Mouse (Mus musculus) erythroid progenitor cell, adult 5-6 weeks (primary cell): ENCODE data around the gene 1110059E24Rik. TPM values are rescaled to one million over a fixed set of nuclear protein-coding genes. Genes with fewer than 3 reads are reported as not detected.

Experiments
- ATAC-seq: replicated peaks from 2 replicates; pipeline ENCODE4 v1.8.0; 2016; ENCODE audit warnings: moderate number of reproducible peaks, mild to moderate bottlenecking, moderate TSS enrichment, inconsistent platforms; ENCODE audit not compliant: poor library complexity, low FRiP score, severe bottlenecking
- total RNA-seq, 2 experiments: library from RNA; stranded (forward) in 1 of 2; stranded (reverse) in 1 of 2; fragments of 150-400 nt in 1 of 2; fragments of 186-747, 209-891 nt in 1 of 2; gene quantifications; 2 replicates each; pipeline versions ENCODE4 v1.2.3 to v1.2.4; 2015 to 2017; ENCODE audit warnings: low replicate concordance in 2 of 2

The 1110059E24Rik gene
- total RNA-seq, 2 experiments from 2014 or later = 4.7 to 10.9 TPM

DNA sequence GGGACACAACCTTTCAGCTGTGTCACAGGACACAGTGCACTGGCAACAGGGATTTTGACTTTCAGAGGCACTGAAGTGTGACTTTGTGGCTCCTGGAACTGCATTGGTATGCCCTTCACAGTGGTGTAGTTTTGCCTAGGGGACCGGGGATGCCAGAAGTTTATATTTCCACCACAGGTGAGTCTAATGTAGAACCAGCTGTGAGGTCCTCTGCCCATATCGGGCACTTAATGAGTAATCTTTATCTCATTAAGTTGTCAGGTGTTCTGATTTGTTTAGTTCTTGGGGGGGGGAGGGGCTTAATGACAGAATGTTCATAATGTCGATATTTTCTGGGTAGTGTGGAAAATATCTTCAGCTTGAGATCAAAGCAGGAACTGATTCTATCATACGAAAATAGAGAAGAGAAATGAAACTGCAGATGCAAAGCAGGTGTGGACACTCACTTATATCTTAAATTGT is 69.2 kb downstream of the 1110059E24Rik start:
- no peak for ATAC-seq

DNA sequence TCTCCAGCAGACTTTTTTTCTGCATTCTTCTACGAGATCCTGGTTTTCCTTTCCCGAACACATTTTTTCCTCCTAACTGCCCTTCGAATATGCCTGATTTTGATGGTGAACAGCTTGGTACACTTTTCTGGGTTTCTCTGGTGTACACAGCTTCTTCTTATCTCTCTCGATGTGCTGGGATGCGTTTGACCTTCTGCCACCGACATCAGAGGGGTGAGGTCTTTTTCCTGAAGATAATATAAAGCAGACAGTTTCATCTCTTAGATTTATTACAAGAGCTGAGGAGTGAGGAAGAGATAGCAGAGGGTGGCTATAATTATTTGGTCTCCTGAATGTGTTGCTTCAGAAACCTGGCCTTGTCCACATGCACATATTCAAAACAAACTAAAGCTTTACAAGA is 71.4 kb downstream of the 1110059E24Rik start:
- ATAC-seq = no peak

GRCm38 (mm10) chr19:21579896-21580295 is 72.9 kb downstream of the 1110059E24Rik start:
- ATAC-seq = no peak

GRCm38 (mm10) chr19:21577443-21577842 is 75.3 kb downstream of the 1110059E24Rik start:
- no peak for ATAC-seq

DNA sequence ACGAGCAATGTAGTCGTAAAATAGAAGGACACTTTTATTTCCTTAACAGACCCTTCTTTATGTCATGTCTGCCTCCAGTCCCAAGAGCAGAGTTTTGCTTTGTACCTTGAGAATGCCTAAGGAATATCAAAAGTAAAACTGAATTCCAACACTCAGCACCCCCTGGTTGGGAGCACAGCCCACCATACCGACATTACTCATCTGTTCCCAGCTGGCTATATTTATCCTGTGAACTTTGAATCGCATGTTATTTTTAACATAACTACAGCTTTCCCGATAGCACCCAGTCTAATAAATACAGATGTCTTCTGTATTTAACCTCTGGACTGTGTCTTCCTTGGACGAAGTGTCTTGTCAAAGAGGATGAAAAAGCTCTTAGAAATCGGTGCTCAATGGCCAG is 80.8 kb downstream of the 1110059E24Rik start:
- ATAC-seq = no peak

GRCm38 (mm10) chr19:21571223-21571980 is 81.4 kb downstream of the 1110059E24Rik start:
- ATAC-seq = peak; percentile 55; the same call in 1 of the 2 replicates

GRCm38 (mm10) chr19:21570778-21571177 is 82.0 kb downstream of the 1110059E24Rik start:
- no peak for ATAC-seq

DNA sequence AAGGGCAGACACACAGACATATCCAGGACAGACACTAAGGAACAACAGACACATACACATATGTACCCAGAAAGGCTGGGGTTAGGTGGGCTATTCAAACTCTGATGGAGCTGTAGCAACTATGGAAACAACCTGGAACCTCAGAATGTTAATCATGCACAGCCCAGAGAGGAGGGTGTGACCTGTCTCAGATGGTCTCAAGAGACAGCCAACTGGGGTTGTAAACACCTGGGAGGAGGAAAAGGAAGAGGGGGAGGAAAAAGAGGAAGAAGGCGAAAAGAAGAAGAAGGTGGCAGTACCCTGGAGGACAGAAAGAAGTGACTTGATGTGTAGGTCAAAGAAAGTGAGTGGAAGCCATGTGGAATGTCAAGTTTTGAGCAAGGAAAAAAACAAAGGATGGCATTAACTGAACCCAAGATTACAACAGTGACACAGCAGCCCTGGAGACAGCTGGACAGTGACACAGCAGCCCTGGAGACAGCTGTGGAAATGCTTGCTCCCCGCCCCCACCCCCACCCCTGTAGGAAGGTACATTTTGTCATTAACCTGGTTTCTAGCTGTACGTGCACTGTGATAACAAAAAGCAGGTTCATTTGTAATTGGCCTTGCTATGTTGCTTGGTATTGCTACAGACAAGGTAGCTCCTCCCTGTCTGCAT is 84.1 kb downstream of the 1110059E24Rik start:
- ATAC-seq = peak; percentile 76

DNA sequence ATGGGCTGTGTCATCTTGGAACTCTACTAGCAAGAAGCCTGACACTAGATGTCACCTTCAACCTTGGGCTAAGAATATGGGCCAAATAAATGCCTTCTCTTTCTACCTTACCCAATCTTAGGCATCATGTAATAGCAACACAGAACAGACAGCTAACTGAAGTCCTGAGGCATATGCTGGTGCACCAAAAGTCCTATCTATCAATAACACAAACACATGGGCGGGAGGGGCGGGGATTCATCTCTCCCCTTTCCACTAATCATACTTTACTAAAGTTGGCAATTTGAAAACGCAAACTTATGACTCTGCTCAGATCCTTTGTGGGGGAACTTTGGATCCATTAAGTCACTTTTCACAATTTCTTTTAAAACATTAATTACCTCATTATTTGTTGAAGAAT is 84.8 kb downstream of the 1110059E24Rik start:
- peak; percentile 52 for ATAC-seq

DNA sequence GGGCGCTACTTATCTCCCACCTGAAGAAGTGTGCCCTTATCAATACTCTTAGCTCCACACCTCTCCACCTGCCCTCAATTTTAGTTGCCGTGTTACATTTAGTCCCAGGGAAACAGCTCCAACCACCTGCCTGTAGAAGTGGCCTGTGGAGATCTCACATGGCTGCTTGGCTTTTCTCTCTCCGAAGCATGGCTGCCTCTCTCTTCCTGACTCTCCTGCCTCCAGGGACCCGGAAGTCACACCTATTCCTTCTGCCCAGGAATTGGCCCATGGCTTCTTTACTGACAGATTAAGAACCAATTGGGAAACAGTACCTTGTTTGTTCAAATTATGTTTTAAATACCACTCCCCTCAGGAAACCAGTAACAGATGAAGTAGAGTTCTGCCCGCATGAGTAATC is 86.3 kb downstream of the 1110059E24Rik start:
- ATAC-seq = no peak

- no peak; the same call in 1 of the 2 replicates for ATAC-seq
Observed at GRCm38 (mm10) chr19:21564461-21564797, 88.3 kb downstream of the 1110059E24Rik start.

DNA sequence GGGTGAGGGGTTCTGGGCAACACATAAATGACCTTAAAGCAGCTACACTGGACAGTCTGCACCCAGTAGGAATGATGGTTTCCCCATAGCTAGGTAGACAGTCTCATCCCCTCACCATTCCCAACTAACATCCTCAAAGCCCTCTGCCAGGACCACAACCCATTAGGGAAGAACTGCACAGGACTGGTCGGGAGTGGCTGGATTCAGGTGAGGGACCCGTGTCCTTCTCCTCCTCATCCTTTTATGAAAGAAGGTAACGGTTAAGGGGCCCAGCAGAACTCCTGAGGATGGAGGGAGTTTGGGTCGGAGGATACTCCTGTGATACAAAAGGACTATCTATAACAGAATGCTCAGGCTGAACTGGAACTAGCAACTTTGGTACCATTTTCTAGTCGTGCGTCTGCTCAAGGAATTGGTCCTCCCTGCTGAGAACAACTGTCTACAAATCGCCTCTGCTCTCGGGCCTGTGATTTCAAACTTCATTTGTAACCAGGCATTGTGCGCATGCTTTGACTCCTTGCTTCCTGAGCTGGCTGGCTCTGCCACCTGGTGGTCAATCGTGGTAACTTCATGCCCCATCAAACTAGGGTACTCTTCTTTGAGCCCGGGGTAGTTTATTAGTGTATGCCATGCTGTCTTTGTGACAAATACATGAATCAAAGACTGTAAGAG is 88.9 kb downstream of the 1110059E24Rik start:
- ATAC-seq = peak; percentile 63

- no peak for ATAC-seq
Observed at GRCm38 (mm10) chr19:21562996-21563395, 89.8 kb downstream of the 1110059E24Rik start.

DNA sequence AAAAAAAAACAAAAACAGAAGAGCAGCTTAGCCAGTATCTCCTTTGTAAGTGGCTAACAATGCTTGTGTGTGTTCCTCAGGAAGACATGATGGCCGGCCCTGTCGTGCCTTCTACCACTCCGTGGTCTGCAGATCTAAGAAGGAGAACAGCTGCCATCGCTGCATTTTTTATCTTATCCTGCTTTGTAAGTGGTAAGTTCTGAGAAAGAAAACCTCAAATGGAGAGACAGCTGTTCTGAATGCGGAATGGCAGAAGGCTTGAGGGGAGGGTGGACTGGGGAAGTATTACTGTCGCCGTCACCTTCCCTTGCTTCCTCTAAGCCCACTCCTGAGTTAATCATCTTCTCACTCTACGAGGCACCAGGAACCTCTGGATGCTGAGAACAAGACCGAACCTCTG is 100.0 kb downstream of the 1110059E24Rik start:
- ATAC-seq = no peak

DNA sequence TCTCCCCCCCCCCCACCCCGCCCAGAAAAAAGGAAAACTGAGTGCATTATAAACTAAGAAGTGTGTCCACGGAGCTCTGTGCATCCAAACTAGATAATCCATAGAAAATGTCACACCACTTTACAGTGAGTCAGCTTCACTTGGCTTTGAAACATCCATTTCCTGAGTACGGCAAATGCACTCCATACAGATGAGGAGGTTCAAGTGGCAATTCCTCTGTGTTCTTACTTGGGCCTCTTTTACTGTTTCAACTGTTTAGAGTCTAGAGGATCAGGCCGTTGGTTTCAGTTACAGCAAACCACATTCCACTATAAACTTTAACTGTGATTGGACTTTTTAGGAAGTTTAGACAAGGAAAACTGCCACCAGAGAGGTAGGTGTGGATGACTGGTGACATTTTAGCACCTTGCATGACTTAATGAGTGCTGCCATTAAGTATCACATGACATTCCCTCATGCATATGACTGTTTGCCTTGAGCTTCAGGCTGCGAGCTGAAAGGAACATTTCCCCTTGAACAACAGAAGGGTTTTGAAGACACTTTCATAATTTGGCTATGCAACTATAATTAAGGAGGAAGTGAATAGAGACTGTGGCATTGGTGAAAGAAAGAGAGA is 100.7 kb downstream of the 1110059E24Rik start:
- no peak for ATAC-seq

GRCm38 (mm10) chr19:21549713-21550112 is 103.1 kb downstream of the 1110059E24Rik start:
- no peak for ATAC-seq

- no peak for ATAC-seq
Observed at GRCm38 (mm10) chr19:21548947-21549346, 103.8 kb downstream of the 1110059E24Rik start.

GRCm38 (mm10) chr19:21537125-21537524 is 115.7 kb downstream of the 1110059E24Rik start:
- ATAC-seq = no peak
